Mouse (Mus musculus) testis, adult 2 months (tissue): Measurements from ENCODE around the gene Pnmal2. TPM values are rescaled to one million over a fixed set of nuclear protein-coding genes. Genes with fewer than 3 reads are reported as not detected.
A peak's percentile ranks its signal among the peaks of the same experiment; 100 is the strongest.

Experiments used
- H3K27ac ChIP-seq: fragments of 200-500 bp; 2 replicates; pipeline ENCODE4 v1.5.1; 2012; ENCODE audit warnings: low read depth, low read length; ENCODE audit not compliant: control insufficient read depth, insufficient read depth
- H3K27me3 ChIP-seq: fragments of 200-500 bp; 2 replicates; pipeline ENCODE4 v1.6.1; 2012; ENCODE audit warnings: mild to moderate bottlenecking, low read length, moderate library complexity; ENCODE audit not compliant: control insufficient read depth, insufficient read depth
- H3K36me3 ChIP-seq: fragments of 200-500 bp; 2 replicates; pipeline ENCODE4 v1.6.1; 2012; ENCODE audit warnings: mild to moderate bottlenecking, low read length; ENCODE audit not compliant: control insufficient read depth, insufficient read depth
- H3K4me1 ChIP-seq: fragments of 200-500 bp; 2 replicates; pipeline ENCODE4 v1.6.1; 2012; ENCODE audit warnings: low read length; ENCODE audit not compliant: control insufficient read depth, insufficient read depth
- H3K4me3 ChIP-seq: fragments of 200-500 bp; 2 replicates; pipeline ENCODE4 v1.5.1; 2012; ENCODE audit warnings: low read depth, mild to moderate bottlenecking, low read length, moderate library complexity, mixed read lengths; ENCODE audit not compliant: control insufficient read depth
- CTCF ChIP-seq: fragments of 200-500 bp; IDR thresholded peaks from 2 replicates; pipeline ENCODE4 v1.5.1; 2012; ENCODE audit warnings: low read depth, mild to moderate bottlenecking, inconsistent platforms, low read length, moderate library complexity; ENCODE audit not compliant: control insufficient read depth, insufficient read depth, insufficient replicate concordance
- POLR2A ChIP-seq: fragments of 200-500 bp; IDR thresholded peaks from 2 replicates; pipeline ENCODE4 v1.6.1; 2012; ENCODE audit warnings: low read depth, mild to moderate bottlenecking, inconsistent platforms, low read length, moderate library complexity; ENCODE audit not compliant: control insufficient read depth
- polyA plus RNA-seq: library from polyadenylated mRNA; depleted of rRNA; stranded (reverse); fragments of >200 nt; gene quantifications from 2 replicates; pipeline ENCODE4 v1.2.3, GENCODE M21; 2012

The Pnmal2 gene
- polyA plus RNA-seq, 1 experiment, result 41.6 TPM

DNA sequence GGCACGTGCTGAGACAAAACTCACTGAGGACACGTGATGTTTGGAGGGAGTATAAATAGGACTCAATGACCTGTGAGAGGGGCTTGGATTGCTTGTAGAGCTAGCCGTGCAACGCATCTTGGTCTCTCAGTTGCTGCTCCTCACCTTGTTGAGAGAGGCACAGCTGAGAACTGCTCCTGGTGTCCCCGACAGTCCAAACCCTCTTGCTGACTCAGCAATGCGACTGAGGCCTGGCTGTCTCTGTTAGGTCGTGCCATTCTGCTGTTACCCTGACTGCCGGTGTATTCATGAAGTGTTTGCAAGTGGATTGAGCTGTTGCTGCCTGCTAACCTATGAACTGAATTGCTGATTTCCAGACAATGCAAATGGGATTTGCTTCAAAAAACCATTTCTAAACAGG is 31.8 kb downstream of the Pnmal2 start:
- Histone ChIP-seq H3K27ac (no peak overlapping the region), H3K27me3 (no peaks in the 10 kb centered on the region), H3K36me3 (no peaks in the 10 kb centered on the region), H3K4me3 (no peak overlapping the region), H3K4me1 (peaks cover 5% of the 10 kb centered on the region)
- TF ChIP-seq POLR2A, result no peak
- no peak for TF ChIP-seq CTCF

DNA sequence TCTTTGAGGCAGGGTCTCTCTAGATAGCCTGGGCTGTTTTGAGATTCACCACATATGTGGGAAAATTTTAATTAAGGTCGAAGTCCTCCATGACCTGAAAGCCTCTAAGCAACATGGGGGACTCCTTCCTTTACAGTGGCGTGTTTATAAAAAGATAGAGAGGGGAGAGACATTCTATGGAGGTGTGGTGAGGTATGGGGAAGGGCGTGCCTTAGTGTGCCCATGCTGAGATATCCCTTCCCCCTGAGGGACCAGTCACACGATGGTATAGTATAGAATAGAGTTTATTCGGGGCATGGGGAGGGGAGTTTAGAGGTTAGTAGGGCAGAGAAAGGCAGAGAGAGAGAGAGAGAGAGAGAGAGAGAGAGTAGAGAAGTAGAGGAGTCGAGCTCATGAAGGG is 33.7 kb downstream of the Pnmal2 start:
- Histone ChIP-seq H3K4me1 (peaks cover 7% of the 10 kb centered on the region), H3K4me3 (no peak overlapping the region), H3K27me3 (no peaks in the 10 kb centered on the region), H3K27ac (no peak overlapping the region), H3K36me3 (no peaks in the 10 kb centered on the region)
- TF ChIP-seq CTCF (no peak), POLR2A (no peak)

DNA sequence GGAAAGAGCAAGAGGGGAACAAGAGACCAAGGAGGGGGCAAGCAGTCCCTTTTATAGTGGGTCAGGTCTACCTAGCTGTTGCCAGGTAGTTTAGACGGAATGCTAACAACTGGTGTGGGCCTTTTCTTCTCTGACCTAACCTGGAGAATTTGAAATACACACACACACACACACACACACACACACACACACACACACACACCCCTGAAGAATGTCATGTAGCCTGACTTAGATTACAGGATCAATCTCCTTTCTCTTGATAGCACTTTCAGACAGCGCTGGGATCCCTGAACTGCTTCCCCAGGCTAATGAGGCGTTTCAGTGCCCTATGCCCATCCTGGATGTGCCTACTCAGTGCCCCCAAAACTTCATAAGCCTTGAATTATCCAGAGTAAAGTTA is 34.1 kb downstream of the Pnmal2 start:
- Histone ChIP-seq H3K4me3 (no peak overlapping the region), H3K27ac (no peak overlapping the region), H3K36me3 (no peaks in the 10 kb centered on the region), H3K4me1 (peaks cover 7% of the 10 kb centered on the region), H3K27me3 (no peaks in the 10 kb centered on the region)
- TF ChIP-seq POLR2A, result no peak
- TF ChIP-seq CTCF, result no peak

GRCm38 (mm10) chr7:16980348-16980747 is 35.9 kb downstream of the Pnmal2 start:
- TF ChIP-seq CTCF, result no peak
- TF ChIP-seq POLR2A, result no peak
- Histone ChIP-seq H3K4me3 (peak overlapping the region; percentile 59), H3K27me3 (no peaks in the 10 kb centered on the region), H3K36me3 (no peaks in the 10 kb centered on the region), H3K27ac (no peak overlapping the region), H3K4me1 (peaks cover 7% of the 10 kb centered on the region)

DNA sequence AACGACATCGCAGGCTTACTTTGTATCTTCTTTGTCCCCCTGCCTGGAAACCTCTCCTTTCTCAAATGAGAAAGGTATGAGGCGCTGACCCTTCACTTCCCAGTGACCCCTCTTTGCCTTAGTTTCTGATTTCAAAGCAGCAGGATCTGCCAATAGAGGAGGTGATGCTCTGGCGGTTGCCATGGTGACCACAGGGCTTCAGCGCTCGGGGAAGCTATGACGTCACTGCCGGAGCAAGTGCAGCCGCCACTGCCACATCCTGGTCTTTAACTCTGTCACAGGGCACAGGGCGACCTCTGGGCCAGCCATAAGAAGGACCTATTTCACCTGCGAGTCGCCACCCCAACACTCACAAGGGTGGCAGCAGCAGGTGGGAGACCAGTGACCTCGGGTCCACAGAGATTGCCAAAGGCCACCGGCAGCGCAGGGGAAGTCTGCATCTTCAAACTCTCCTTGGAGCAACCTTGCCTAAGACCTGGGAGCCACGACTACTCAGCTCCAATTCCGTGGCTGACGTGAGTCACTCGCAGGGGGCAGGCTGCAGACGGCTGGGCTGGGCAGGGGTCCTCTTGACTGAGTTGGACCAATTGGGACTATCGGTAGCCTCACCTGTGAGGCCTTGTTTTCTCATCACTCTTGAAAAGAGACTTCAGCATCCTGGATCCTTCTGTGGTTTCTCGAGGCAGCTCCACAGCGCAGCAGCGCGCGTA is 38.5 kb downstream of the Pnmal2 start, which contains the start of gene Gm42372:
Gene Gm42372 (plus strand): TSS at position 228 of the 710 bp plus-strand sequence.
- TF ChIP-seq POLR2A (peak; percentile 56; the same call in 1 of the 2 replicates), CTCF (no peak)
- peaks cover 7% of the 10 kb centered on the region for H3K4me1 ChIP-seq
- peak within 1 kb of the TSS; percentile 86 for H3K4me3 ChIP-seq
- peak within 1 kb of the TSS; percentile 34 for H3K27ac ChIP-seq
- H3K27me3 ChIP-seq, result no peaks in the 10 kb centered on the region
- H3K36me3 ChIP-seq, result no peaks in the 10 kb centered on the region

DNA sequence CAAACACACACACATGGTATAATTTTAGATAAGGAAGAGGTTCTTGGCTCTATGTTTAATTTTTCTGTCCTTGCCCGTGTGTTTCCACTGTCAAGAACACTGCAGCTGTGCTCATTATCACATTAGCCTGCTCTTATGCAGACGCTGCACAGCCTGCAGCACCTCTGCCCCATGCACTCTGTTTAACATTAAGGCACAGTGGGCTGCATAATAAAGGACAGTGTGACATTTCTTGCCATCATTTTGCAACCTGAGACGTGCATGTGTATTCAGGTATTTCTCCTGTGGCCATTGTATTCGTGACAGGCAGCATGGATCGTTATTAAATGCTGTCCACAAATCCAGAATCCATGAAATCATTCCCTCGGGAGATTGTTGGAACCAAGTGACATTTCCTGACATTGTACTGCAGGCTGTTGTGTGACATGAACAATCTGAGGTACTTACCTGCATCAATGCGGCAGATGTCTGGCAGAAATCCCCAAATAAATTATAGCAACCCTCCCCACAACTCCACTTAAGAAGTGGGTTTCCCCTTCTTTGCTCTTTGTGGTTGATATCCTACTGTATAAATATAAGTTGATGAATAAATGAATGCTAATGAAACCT is 43.2 kb downstream of the Pnmal2 start:
- no peaks in the 10 kb centered on the region for H3K27me3 ChIP-seq
- H3K27ac ChIP-seq, result no peak overlapping the region
- H3K4me1 ChIP-seq, result peaks cover 19% of the 10 kb centered on the region
- H3K4me3 ChIP-seq, result no peak overlapping the region
- H3K36me3 ChIP-seq, result no peaks in the 10 kb centered on the region
- TF ChIP-seq CTCF (no peak), POLR2A (no peak)

GRCm38 (mm10) chr7:16988405-16988804 is 43.9 kb downstream of the Pnmal2 start:
- Histone ChIP-seq H3K27ac (no peak overlapping the region), H3K27me3 (no peaks in the 10 kb centered on the region), H3K4me1 (peaks cover 17% of the 10 kb centered on the region), H3K4me3 (no peak overlapping the region), H3K36me3 (no peaks in the 10 kb centered on the region)
- TF ChIP-seq CTCF (no peak), POLR2A (no peak)
